Mouse (Mus musculus): ENCODE measurements around the gene Utrn. TPM values are rescaled to one million over a fixed set of nuclear protein-coding genes. Genes with fewer than 3 reads are reported as not detected.

Utrn gene
- polyA plus RNA-seq, 2 experiments, result 34.1 to 76.0 TPM

DNA sequence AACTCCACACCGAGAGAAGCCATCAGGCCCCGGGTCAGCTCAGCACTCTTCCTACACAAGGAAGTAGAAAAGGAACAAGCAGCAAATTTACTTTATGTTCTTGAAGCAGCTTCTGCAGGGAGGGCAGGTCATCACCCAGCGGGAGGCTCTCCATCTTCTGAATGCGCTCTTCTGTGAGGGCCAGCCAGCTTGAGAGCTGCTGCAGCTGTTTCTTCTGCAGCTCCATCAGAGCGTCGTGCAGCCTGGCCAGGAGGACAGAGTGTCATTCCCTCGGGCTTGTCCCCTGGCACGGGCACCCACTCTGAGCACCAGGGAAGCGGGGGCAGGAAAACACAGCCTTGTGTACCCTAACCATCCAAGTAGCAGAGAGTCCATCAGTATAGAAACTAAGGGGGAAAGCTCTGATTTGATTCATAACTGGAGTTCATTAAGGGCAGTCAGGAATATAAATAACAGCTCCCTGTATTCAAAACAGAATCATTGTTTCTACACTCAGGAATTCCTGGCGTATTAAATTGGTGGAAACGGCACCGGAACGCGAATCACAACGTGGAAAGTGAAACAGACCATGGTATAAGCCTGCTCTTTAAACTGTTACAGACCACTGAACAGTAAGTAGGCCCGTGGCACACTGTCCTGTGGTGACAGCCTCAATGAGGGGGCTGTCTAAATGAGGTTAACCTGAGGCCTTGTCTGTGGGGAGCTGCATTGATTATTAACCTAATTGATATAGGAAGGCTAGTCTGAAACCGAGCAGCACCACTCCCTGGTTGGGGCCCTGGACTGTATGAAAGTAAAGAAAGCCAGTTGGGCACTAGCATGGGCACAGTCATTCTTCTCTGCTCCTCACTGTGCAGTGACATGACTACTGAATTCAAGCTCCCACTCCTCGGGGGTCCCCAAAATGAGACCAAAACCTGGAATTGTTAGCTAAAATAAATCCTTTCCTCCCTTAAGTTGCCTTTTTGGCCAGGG, 132.0 kb downstream of the Utrn start:
- 0 out of 2 replicates have a peak, but pooled peaks cover 2% of the 10 kb centered on the region for H3K4me1 ChIP-seq (ENCODE audit: control insufficient read depth, insufficient read depth, low read length)
- no peak overlapping the region for H3K27ac ChIP-seq (replicated peaks; ENCODE audit: low read depth, low read length)
- peaks cover 48% of the 10 kb centered on the region for H3K36me3 ChIP-seq (ENCODE audit: control insufficient read depth, insufficient read depth, low read length)
- H3K4me2 ChIP-seq (replicated peaks; ENCODE audit: low read depth, low read length, severe bottlenecking), result no peak overlapping the region
- no peak overlapping the region for H3K9ac ChIP-seq (ENCODE audit: low read depth, low read length, severe bottlenecking)
- H3K9me3 ChIP-seq (ENCODE audit: control insufficient read depth, low read length), result no peaks in the 10 kb centered on the region
- no peak for ATAC-seq (ENCODE audit: low FRiP score, low read depth)
- DNase-seq (ENCODE audit: low spot score), result no peak
- no peaks in the 10 kb centered on the region for H3K27me3 ChIP-seq (ENCODE audit: control insufficient read depth, insufficient read depth, low read length)
- WGBS, result 68% methylated on average over 18 of the region's 18 CpGs
- no peak for TF ChIP-seq POLR2A (IDR thresholded peaks at IDR 0.05; ENCODE audit: borderline replicate concordance, extremely low read depth, insufficient read depth, insufficient read length)
- H3K4me3 ChIP-seq (replicated peaks; ENCODE audit: low read length), result no peak overlapping the region

DNA sequence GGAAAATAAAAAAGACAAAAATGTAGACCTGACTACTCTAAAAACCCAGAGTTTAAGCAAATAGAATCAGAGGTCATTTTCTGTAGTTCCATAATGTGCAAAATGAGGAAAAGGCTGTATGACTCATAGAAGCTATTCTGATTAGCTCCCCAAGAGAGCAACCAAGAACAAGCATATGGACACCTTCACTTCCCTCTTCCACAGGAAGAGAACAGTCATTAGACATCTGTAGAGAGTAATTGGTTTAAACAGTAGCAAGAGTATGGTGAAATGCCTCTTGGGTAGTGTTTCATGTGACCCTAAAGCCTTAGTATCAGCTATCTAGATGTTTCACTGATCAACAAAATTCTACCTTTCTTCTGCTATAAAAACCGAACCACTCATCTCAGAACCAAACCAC, 133.5 kb downstream of the Utrn start:
- WGBS, result 96% methylated on average over 1 of the region's 1 CpGs
- Histone ChIP-seq H3K36me3 (ENCODE audit: control insufficient read depth, insufficient read depth, low read length) (peaks cover 49% of the 10 kb centered on the region), H3K4me2 (replicated peaks; ENCODE audit: low read depth, low read length, severe bottlenecking) (no peak overlapping the region)

DNA sequence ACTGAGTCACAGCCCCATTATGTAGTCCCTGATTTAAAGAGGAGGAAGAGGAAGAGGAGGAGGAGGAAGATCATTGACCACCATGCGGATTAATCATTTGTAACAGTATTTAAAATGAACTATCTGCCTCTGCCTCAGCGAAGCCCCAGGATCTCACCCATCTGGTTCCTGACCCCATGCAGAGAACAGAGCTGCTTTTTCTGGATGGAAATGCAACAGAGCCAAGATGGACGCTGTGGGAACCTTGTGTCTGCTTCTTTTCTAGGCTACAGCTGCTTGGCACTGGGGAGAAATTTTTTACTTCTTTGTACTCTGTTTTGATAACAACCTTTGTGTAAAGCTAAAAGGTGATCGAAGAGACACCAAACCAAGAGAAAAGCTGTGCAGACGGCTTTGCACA, 137.7 kb downstream of the Utrn start:
- DNase-seq (ENCODE audit: low spot score), result no peak
- Histone ChIP-seq H3K9ac (ENCODE audit: low read depth, low read length, severe bottlenecking) (no peak overlapping the region), H3K4me3 (replicated peaks; ENCODE audit: low read length) (no peak overlapping the region), H3K27me3 (ENCODE audit: control insufficient read depth, insufficient read depth, low read length) (no peaks in the 10 kb centered on the region), H3K4me2 (replicated peaks; ENCODE audit: low read depth, low read length, severe bottlenecking) (no peak overlapping the region), H3K27ac (replicated peaks; ENCODE audit: low read depth, low read length) (no peak overlapping the region), H3K4me1 (ENCODE audit: control insufficient read depth, insufficient read depth, low read length) (peaks cover 2% of the 10 kb centered on the region; the same call in 1 of the 2 replicates), H3K9me3 (ENCODE audit: control insufficient read depth, low read length) (no peaks in the 10 kb centered on the region), H3K36me3 (ENCODE audit: control insufficient read depth, insufficient read depth, low read length) (peaks cover 45% of the 10 kb centered on the region)
- no peak for ATAC-seq (ENCODE audit: low FRiP score, low read depth)
- TF ChIP-seq POLR2A (IDR thresholded peaks at IDR 0.05; ENCODE audit: borderline replicate concordance, extremely low read depth, insufficient read depth, insufficient read length), result no peak
- 73% methylated on average over 5 of the region's 5 CpGs for WGBS

More for the DNA sequence above, 133.5 kb downstream of the Utrn start:
- no peak overlapping the region for H3K27ac ChIP-seq (replicated peaks; ENCODE audit: low read depth, low read length)
- H3K9ac ChIP-seq (ENCODE audit: low read depth, low read length, severe bottlenecking), result no peak overlapping the region
- no peak for TF ChIP-seq POLR2A (IDR thresholded peaks at IDR 0.05; ENCODE audit: borderline replicate concordance, extremely low read depth, insufficient read depth, insufficient read length)
- 0 out of 2 replicates have a peak, but pooled peaks cover 2% of the 10 kb centered on the region for H3K4me1 ChIP-seq (ENCODE audit: control insufficient read depth, insufficient read depth, low read length)
- H3K4me3 ChIP-seq (replicated peaks; ENCODE audit: low read length), result no peak overlapping the region
- no peak for DNase-seq (ENCODE audit: low spot score)
- ATAC-seq (ENCODE audit: low FRiP score, low read depth), result no peak
- no peaks in the 10 kb centered on the region for H3K9me3 ChIP-seq (ENCODE audit: control insufficient read depth, low read length)
- H3K27me3 ChIP-seq (ENCODE audit: control insufficient read depth, insufficient read depth, low read length), result no peaks in the 10 kb centered on the region

DNA sequence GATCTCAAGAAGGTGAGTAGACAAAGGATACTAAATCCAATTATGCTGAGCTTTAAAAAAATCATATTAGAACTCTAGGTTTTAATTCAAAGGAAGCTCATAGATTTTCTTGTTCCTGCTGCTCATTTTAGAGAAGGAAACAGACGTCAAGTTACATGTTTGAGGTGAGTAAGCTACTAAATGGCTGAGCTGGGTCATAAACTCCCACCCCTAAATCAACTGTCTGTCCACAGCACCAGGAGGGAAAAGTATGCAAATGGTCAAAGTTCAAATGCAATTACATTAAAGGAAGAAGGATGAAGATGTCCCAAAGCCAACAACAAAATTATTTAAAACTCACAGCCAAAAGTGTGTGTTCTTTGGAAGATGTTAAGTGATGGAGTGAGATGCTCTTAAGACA, 139.5 kb downstream of the Utrn start:
- peaks cover 35% of the 10 kb centered on the region for H3K36me3 ChIP-seq (ENCODE audit: control insufficient read depth, insufficient read depth, low read length)
- H3K4me1 ChIP-seq (ENCODE audit: control insufficient read depth, insufficient read depth, low read length), result peaks cover 6% of the 10 kb centered on the region; the same call in 1 of the 2 replicates
- H3K9me3 ChIP-seq (ENCODE audit: control insufficient read depth, low read length), result no peaks in the 10 kb centered on the region
- H3K27me3 ChIP-seq (ENCODE audit: control insufficient read depth, insufficient read depth, low read length), result no peaks in the 10 kb centered on the region
- no peak overlapping the region for H3K4me3 ChIP-seq (replicated peaks; ENCODE audit: low read length)
- H3K9ac ChIP-seq (ENCODE audit: low read depth, low read length, severe bottlenecking), result no peak overlapping the region
- DNase-seq (ENCODE audit: low spot score), result no peak
- WGBS, result 24% methylated on average over 1 of the region's 1 CpGs
- no peak for ATAC-seq (ENCODE audit: low FRiP score, low read depth)
- H3K4me2 ChIP-seq (replicated peaks; ENCODE audit: low read depth, low read length, severe bottlenecking), result no peak overlapping the region
- no peak for TF ChIP-seq POLR2A (IDR thresholded peaks at IDR 0.05; ENCODE audit: borderline replicate concordance, extremely low read depth, insufficient read depth, insufficient read length)
- H3K27ac ChIP-seq (replicated peaks; ENCODE audit: low read depth, low read length), result no peak overlapping the region

DNA sequence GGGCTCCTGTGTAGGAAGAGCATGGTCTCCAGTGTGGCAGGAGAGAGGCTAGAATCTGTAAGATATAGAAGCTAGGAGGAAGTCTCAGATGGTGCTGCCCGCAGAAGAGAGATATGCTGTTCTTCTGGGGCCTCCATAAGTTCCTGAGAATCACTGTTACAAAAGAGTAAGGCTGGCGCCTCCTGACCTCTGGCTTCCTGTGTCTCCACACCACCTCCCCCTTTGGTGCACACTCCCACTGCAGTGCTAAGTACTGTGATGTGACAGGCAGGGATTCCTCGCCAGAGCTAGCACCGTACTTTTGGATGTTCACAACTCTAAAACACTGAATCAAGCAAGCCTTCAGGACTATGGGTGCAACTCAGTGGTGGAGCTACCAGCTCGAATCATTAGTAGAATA, 140.1 kb downstream of the Utrn start:
- no peak for DNase-seq (ENCODE audit: low spot score)
- H3K36me3 ChIP-seq (ENCODE audit: control insufficient read depth, insufficient read depth, low read length), result peaks cover 32% of the 10 kb centered on the region
- ATAC-seq (ENCODE audit: low FRiP score, low read depth), result no peak
- no peak overlapping the region for H3K9ac ChIP-seq (ENCODE audit: low read depth, low read length, severe bottlenecking)
- peaks cover 6% of the 10 kb centered on the region; the same call in 1 of the 2 replicates for H3K4me1 ChIP-seq (ENCODE audit: control insufficient read depth, insufficient read depth, low read length)
- H3K27ac ChIP-seq (replicated peaks; ENCODE audit: low read depth, low read length), result no peak overlapping the region
- TF ChIP-seq POLR2A (IDR thresholded peaks at IDR 0.05; ENCODE audit: borderline replicate concordance, extremely low read depth, insufficient read depth, insufficient read length), result no peak
- 68% methylated on average over 5 of the region's 5 CpGs for WGBS
- no peaks in the 10 kb centered on the region for H3K9me3 ChIP-seq (ENCODE audit: control insufficient read depth, low read length)
- no peaks in the 10 kb centered on the region for H3K27me3 ChIP-seq (ENCODE audit: control insufficient read depth, insufficient read depth, low read length)
- H3K4me3 ChIP-seq (replicated peaks; ENCODE audit: low read length), result no peak overlapping the region
- H3K4me2 ChIP-seq (replicated peaks; ENCODE audit: low read depth, low read length, severe bottlenecking), result no peak overlapping the region

Measured in limb, embryonic 14.5 days (tissue).